Mouse (Mus musculus) WW6 (cell line): ENCODE measurements at regions not wholly inside any gene's neighbourhood (a gene's known extent, or its start where the extent isn't known, plus 50 kb on each side); places are given as distances from the start of the nearest gene placed in this dataset.

Experiments used
- DNase-seq: peaks from one replicate; pipeline ENCODE4 v3.0.0-alpha.2; 2013; ENCODE audit warnings: low read depth, low spot score

DNA sequence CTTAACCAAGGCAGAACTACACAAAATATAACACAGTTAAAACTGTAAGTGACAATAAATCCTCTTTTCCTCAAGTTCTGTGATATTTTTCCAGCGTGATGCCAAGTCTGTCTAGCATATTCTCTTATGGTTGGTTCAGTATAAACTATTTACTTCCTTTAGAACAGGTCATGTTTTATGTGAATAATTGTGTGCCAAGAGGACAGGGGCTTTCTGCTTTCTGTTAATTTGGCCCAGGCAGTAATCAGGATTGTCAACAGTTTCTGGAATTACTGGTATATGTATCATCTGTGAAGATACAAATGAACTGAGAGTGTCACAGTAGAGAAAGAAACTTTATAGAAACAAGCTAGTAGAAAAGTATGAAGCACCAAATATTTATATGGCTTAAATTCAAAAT lies 1039.5 kb upstream of the Adcyap1 start:
- DNase-seq, result no peak

GRCm38 (mm10) chr17:92185740-92186139 lies 1013.1 kb upstream of the Adcyap1 start:
- no peak for DNase-seq

GRCm38 (mm10) chr17:92210730-92211129 lies 988.1 kb upstream of the Adcyap1 start:
- DNase-seq, result peak; percentile 14

DNA sequence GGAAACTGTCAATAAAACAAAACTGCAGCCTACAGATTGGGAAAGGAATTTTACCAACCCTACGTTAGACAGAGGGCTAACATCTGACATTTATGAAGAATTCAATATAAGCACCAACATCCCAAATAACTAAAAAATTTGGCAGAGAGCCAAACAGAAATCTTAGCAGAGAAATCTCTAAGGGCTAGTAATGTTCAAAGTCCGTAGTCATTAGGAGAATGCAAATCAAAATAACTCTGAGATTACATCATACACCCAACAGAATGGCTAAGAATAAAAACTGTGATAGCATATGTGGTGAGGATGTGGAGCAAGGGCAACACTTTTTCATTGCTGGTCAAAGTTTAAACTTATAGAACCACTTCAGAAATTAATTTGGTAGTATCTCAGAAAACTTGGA lies 982.4 kb upstream of the Adcyap1 start:
- no peak for DNase-seq
